Mouse (Mus musculus): ENCODE data around the gene Dph2.

Gene Dph2

DNA sequence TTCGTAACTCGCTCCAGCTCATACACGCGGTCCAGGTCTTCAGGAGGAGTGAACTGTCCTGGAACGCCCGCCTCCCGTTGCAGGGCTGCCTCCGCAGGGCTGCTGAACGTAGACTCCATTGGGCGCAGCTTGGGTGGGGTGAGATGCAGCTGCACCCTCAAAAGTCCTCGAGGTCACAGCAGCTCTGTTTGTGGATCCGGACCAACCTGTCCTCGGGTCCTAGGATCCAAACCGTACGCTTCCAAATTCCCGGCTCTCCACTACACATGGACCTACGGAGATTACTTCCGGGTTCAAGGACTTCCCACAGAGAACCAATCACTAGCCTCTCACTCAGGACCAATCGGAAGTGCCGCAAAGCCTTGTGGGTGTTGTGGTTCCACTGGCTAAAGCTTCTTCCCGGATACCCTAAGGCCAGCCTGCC, at the start of gene Dph2:
Dph2 (minus strand) TSS at position 295 of the 424 bp plus-strand sequence.
- DNase-seq (ENCODE audit: low spot score in 2 of 2) = peak; percentile 63 to 75

DNA sequence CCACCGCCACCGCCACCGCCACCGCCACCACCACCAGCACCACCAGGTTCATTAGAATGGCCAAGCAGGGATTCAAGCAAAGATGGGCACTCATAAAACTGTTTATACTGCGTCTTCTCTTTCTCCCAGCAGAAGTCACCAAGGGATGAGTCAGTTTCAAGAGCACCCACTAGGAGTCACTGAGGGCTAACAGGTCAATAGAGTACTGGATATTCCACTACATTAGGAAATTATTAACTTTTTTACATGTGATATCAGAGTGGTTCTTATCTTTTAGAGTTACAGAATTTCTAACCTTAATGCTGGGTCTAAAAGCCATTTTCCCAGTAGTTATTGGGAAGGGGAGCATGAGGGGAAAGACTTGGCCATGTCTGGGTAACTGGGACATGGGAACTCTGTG, 45.1 kb upstream of the Dph2 start:
- DNase-seq (ENCODE audit: low spot score in 2 of 2) = no peak

DNA sequence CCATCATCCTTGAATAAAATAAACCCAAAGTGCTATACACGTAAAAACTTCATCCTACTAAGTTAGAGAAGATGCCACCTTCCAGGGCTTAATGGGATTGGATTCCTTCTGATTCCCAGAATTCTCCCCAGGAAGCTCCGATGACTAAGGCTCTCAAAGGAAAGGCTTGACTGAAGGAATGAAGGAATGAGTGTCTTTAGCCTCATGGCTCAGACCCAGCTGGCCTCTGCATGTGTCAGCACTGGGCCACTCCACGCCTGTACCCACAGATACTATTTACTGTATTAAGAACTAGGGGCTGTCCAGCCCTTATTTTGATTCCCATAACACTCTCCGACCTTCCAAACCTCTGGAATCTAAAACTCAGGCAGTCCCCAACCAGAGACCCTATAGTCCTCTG, 42.2 kb upstream of the Dph2 start:
- no peak for DNase-seq (ENCODE audit: low spot score in 2 of 2)

- DNase-seq (ENCODE audit: low spot score in 2 of 2) = no peak
Measured at GRCm38 (mm10) chr4:117933248-117933647, 41.4 kb upstream of the Dph2 start.

DNA sequence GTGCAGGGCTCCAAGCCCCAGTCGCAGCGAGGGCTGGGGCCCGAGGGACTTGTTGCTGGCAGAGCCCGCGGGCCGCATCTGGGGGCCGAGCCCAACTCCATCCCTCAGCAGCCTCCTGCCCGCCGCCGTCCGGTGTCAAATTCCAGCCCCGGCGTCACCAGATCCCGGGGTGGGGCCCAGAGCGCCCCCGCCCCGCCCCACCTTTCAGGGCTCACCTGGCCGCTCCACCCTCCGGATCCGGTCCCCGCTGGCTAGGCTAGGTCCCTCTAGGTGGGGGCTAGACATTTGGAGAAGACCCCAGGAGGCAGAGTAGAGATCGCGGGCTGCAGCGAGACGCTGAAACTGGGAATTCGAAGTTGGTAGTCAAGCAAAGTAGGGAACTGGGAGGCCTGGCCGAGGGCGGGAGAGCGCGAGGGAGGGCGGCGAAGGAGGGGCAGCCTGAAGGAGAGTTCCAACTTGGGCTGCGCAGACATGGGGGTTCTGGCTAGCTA, 37.6 kb upstream of the Dph2 start, which contains the start of gene Artn:
Artn (minus strand) TSS at position 373 of the 491 bp plus-strand sequence.
- peak; percentile 48 to 69 for DNase-seq (ENCODE audit: low spot score in 2 of 2)

- DNase-seq (ENCODE audit: low spot score in 2 of 2) = peak in 1 of 2 experiments; percentile 48
Measured at GRCm38 (mm10) chr4:117928699-117929241, 36.9 kb upstream of the Dph2 start.

- DNase-seq (ENCODE audit: low spot score in 2 of 2) = no peak
Measured at GRCm38 (mm10) chr4:117928234-117928633, 36.4 kb upstream of the Dph2 start.

DNA sequence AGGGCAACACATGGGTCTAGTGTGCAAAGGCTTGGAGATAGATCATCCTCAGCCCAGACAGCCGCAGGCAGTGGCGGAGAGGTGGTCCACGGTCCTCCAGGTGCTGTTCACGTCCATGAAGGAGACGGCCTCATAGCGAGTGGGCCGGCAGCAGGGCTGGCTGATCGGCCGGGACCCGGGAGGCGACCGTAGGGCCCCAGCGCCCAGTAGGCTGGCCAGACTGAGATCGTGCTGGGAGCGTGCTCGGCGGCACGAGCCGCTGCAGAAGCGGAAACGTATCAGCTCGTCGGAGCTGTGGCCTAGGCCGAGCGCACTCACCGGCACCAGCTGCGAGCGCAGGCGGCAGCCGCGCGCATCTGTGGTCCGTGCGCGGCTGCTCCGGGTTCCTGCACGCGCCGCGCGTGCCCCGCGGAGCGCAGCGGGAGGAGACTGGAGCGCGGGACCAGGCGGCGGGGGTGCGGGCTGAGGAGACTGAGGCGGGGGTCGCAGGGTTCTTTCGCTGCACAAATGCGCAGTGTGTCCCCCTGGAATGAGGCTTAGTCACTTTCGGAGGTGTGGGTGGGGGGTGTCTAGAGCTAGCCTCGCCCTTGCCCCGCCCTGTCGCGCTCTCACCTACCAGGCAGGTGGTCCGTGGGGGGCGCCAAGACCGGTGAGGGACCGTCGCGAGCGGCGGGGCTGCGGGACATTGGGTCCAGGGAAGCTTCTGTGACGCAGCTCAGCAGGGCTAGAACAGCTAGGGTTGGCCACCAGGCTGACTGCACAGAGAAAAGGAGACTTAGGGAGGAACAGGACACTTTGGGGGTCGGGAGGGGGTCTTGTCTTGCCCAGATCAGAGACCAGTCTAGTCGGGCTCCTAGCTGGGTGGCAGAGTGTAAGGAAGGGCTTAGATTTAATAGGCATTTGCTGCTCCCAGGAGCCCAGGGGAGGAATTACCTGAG, 35.0 kb upstream of the Dph2 start:
- DNase-seq (ENCODE audit: low spot score in 2 of 2) = no peak

DNA sequence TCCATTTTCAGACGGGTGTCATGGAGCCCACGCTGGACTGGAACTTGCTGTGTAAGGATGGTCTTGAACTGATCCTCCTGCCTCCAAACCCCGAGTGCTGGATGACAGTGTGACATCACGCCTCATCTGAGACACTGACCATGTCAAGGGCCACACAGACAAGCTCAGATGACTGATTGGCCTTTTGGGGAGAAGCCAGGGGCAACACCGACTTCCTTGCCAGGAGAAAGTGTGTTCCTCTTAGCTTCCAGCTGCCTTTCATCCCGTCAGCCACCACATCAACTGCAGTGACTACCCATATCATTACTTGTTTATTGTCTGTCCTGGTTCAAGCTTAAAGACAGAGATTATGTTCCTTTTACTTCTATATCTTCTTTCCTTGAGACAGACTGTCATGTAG, 33.1 kb upstream of the Dph2 start:
- DNase-seq (ENCODE audit: low spot score in 2 of 2) = no peak

- DNase-seq (ENCODE audit: low spot score in 2 of 2) = no peak
Measured at GRCm38 (mm10) chr4:117923450-117923849, 31.6 kb upstream of the Dph2 start.

DNA sequence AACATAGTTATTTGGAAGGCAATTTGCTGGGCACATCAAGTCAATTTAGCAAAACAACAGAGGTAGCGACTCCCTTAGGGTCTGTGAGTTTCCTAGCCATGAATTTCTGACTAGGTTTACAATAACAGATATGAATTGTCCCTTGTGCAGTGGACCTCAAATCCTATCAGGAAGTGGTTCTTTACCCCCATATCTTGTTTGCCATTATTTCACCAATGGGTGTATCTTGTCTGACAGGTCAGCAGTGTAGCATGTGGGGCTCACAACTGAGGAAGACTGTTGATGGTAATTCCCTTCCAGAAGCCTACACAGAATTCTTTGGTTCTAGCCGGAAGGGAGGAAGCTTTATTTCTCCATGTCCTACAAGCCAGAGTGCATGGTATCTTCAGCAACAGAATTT, 29.5 kb upstream of the Dph2 start:
- no peak for DNase-seq (ENCODE audit: low spot score in 2 of 2)

DNA sequence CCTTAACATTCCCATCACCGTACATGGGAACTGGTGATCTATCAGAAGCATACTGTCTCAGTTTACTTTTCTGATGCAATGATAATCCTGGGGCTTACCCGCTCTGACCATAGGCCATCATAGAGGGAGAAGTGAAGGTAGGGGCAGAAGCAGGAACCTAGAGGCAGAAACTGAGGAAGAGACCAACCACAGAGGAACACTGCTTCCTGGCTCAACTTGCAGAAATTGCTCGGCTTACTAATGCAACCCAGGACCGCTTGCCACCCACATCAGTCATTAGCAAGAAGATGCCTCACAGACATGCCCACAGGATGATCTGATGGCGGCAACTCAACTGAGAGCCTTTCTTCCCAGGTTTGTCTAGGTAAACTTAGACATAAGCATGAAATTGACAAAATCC, 26.9 kb upstream of the Dph2 start:
- no peak for DNase-seq (ENCODE audit: low spot score in 2 of 2)

DNA sequence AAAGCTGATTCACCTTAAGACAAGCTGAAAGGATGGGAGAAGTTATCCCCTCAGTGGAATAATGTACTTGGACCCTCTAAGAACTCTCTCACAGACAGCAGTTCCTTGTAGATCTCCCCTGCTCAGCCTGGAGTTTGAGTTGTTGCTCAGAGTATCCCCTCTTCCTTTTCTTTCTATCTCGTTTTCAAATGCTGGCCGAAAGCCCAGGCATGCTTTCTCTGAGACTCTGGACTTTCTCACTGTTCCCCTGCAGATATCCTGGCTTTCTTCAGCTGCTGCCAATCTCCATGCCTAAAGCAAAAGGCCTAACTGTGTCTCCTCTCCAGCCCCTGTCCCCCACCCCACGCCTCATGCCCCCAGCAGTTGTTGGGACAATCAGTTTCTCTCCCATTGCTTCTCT, 26.4 kb upstream of the Dph2 start:
- no peak for DNase-seq (ENCODE audit: low spot score in 2 of 2)

DNA sequence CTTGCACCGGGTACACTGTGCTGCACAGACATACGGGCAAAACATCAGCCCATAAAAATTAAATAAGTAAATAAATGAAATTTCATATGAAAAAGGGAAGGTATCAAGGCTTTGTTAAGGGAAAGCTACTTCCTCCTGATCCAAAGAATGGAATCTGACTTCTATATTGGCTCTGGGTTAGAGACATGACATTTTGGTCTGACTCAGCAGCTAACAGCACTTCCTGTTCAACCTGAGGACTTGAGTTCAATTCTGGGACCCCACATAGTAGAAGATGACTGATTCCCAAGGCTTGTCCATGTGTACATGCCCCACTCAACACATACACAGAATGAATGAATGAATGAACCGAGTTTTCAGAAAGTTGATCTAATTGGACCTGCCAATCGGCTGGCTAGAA, 26.0 kb upstream of the Dph2 start:
- no peak for DNase-seq (ENCODE audit: low spot score in 2 of 2)

GRCm38 (mm10) chr4:117917402-117917801, 25.6 kb upstream of the Dph2 start:
- no peak for DNase-seq (ENCODE audit: low spot score in 2 of 2)

DNA sequence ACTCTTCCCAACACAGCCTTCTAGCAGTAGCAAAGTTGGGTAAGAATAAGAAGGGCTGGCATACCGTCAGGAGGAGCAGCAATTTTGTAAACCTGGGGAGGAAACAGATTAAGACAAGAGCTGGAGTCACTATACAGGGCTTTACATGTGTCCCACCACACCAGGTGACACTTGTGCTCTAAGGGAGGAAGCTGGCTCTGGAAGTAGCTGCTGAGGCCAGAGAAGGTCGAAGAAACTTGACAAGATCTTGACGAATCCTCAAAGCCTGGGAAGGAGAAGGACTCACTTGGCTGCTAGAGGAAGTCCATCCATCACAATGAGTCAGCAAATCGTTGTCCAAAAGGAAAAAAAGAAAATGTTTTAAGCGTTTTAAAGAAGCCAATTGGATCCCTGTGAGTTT, 24.6 kb upstream of the Dph2 start:
- DNase-seq (ENCODE audit: low spot score in 2 of 2) = no peak

- no peak for DNase-seq (ENCODE audit: low spot score in 2 of 2)
Measured at GRCm38 (mm10) chr4:117915489-117916105, 23.8 kb upstream of the Dph2 start.

GRCm38 (mm10) chr4:117914591-117915442, 23.0 kb upstream of the Dph2 start, which contains the start of gene Ipo13:
Gene Ipo13, minus strand, starts transcription at chr4:117914999.
- peak; percentile 86 to 88 for DNase-seq (ENCODE audit: low spot score in 2 of 2)

- no peak for DNase-seq (ENCODE audit: low spot score in 2 of 2)
Measured at GRCm38 (mm10) chr4:117914031-117914430, 22.2 kb upstream of the Dph2 start.

GRCm38 (mm10) chr4:117913421-117913820, 21.6 kb upstream of the Dph2 start:
- DNase-seq (ENCODE audit: low spot score in 2 of 2) = no peak

GRCm38 (mm10) chr4:117912685-117913273, 20.9 kb upstream of the Dph2 start:
- no peak for DNase-seq (ENCODE audit: low spot score in 2 of 2)
